Mouse (Mus musculus) layer of hippocampus, postnatal 36 days (tissue): ENCODE measurements around the gene Etl4. TPM values are rescaled to one million over a fixed set of nuclear protein-coding genes. Genes with fewer than 3 reads are reported as not detected.

Experiments used
- DNase-seq, 2 experiments: peaks; one replicate each; pipeline ENCODE4 v3.0.0; 2022
- total RNA-seq, 2 experiments: library from RNA; stranded (reverse); gene quantifications; 2 replicates each; pipeline ENCODE4 v1.2.3; 2021

The Etl4 gene
- total RNA-seq, 2 experiments from 2014 or later = 70.1 to 73.3 TPM

DNA sequence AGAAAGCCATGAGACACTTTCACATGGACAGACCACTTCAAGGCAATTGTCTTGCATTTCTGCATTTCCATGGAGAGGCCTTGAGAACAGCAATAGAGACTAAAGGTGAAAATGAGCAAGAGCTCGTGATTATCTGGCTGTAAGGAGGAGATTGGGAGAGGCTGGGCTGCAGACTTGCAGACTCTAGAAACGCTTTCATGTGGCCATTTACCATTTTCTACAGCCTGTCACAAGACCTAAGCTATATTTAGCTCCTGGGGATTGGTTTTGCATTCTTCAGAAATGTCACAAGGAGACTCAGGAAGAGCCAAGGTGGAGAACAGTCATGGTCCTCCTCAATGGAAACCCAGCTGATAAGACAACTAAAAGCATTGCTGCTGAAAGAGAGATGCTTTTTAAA lies 801.4 kb downstream of the Etl4 start:
- no peak for DNase-seq

DNA sequence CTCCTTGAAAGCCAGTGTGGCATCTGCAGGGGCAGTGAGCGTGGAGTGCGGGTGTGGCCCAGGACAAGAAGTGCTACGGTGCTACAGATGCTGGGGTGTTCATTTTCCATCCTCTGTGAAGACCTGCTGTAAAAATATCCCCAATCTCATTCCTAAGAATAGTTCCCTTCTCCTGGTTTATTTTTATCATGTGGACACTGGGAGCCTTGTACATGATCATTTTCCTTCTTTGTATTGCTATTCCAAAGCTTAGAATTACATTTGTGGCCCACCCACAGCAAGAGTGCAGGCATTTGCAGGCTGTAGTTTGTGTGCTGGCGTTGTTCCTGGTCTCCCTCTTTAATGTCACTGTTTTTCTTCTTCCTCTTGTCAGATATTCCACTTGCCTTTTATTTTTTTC lies 809.5 kb downstream of the Etl4 start:
- DNase-seq = no peak

DNA sequence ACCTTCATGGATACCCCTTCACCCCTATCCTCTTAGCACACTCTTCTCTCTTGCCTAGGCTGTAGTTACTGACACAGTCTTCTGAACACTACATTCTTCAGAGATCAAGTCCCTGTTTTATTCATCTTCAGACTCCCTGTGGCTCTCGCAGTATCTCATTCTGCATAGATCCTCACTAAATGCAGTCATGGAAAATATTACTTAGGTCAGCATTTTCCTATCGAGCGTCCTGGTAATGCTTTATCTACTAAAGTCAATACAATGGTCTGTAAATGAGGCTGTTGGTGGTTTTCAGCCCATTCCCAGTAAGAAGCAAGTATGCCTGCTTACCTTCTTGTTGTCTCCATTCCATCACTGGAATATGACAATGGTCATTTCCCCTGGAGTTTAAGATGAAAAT lies 811.5 kb downstream of the Etl4 start:
- no peak for DNase-seq

DNA sequence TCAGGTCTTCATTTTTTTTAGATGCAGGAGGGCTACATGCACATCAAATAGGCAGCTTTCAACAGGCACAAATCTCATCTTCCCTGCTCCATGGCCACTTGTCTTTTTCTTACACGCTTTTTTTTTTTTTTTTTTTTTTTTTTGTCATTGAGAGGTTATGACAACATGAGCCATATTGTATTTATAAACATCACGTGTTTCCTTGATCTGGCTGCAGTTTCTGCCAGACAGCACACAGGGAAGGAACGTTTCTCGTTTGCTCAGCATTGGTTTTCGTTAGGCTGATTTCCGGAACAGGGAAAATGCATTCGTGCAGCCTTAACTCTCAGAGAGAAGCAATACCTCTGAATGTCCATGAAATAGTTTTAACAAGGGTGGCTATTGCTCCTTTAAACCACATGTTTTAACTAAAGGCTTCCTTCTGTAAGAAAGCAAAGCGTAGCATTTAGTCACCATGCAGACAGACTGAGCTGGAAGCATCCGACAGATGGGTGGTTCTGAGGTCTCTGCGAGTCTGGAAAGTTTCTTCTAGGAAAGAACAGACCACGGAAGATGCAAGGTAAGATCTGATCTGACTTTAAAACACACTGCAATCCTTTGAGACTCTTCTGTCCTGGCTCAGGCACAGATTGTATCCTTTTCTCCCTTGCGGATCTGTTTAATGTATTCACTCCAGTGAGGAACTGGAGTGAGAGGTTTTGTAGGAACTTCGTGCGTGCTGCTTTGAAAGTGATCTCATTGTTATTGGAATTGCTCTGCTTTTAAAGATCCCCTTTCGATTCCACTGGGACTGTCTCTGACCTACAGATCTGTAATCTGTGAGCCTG lies 812.8 kb downstream of the Etl4 start:
- DNase-seq = no peak

DNA sequence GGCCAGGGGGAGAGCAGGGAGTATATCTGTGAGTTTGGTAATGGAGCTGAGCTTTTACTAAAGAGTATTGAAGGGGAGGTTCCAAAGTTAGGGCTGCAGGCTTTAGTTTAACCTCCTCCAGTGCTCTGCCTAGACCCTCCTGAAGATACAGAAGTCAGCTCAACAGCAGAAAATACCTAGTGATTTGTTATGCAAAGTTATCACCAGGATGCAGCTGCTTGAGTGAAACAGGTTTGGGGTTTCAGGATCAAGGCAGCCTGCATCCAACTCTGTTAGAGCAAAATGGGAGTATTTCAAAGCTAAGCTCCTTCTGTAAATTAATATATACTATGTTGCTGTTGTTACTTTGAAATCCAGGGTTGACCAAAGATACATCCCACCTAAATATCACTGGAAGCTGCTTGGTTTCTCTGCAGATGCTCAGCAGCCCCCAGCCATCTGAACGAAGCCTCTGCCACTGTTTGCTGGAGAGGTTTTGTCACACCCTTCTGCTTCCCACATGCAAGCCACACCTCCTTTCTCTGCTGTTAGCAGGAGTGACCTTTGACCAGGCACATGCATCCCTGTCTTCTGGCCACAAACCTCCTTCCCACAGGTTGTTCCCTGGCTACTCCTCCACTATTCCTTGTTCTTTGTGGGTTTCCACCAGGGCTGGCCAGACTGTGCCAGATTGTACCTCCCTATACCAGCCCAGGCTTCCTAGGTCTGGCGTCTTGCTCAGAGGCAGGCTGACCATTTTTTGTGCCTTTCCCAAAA lies 814.6 kb downstream of the Etl4 start:
- DNase-seq = no peak

DNA sequence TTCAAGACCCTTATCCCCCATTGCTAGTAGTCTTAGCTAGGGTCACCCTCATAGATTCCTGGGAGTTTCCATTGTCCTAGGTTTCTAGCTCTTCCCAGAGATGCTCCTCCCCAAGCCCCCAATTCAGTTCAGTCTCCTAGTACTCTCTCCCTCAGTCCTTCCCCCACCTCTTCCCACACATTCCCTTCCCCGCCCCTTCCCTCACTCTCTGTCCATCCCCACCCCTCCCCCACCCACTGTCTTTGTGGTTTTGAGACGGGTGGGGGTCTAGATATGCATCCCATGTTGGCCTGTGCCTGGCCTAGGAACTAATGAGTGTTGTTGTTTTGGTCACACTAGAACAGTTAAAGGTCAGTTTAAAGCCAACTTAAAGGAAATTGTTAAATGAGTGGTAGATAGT lies 817.4 kb downstream of the Etl4 start:
- no peak for DNase-seq

DNA sequence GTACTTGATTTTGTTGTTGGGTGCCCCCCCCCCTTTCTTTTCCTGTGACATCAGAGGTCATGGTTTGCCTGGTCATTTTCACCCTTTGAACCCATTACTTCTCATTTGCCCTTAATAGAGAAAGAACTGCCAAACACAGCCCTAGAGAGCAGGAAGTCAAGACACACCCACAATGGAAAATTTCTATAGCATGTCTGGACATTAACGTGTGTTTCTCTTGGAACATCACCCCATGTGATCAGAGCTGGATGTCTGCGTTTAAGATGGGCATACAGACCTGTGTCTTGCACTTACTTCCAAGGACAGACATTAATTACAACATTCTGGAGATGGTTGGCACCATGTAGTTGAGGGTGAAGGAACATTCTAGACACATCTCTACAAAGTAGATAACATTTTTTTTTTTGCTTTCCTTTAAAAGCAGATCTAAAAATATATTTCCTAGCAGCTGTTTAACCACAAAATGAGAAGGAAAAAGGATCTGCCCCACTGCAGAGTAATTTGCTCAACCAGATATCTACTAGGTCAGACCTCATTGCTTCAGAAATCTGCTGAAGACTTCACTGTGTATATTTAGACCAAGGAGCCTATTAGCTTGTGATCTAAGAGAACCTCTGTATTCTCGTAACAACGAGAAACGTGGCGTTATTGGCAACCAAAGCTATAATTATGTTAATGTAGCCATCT lies 818.3 kb downstream of the Etl4 start:
- DNase-seq = no peak

DNA sequence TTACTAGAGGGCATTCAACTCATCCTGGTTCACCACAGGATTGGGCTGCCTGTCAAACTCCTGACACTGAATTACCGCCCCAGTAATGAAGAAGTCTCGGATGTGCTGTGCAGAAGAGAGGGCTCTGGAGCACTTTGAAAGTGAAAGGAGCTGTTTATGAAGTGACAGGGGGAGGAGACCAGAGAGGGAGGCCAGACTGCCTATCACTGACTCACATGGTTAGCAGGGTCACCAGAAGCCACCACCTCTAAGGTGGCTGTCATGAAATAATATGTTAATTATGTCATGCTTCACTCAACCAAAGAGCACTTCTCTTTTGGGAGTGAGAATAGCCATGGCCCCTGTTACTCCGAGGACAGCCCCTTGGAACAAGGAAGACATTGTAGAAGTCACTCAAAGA lies 825.9 kb downstream of the Etl4 start:
- DNase-seq = no peak

DNA sequence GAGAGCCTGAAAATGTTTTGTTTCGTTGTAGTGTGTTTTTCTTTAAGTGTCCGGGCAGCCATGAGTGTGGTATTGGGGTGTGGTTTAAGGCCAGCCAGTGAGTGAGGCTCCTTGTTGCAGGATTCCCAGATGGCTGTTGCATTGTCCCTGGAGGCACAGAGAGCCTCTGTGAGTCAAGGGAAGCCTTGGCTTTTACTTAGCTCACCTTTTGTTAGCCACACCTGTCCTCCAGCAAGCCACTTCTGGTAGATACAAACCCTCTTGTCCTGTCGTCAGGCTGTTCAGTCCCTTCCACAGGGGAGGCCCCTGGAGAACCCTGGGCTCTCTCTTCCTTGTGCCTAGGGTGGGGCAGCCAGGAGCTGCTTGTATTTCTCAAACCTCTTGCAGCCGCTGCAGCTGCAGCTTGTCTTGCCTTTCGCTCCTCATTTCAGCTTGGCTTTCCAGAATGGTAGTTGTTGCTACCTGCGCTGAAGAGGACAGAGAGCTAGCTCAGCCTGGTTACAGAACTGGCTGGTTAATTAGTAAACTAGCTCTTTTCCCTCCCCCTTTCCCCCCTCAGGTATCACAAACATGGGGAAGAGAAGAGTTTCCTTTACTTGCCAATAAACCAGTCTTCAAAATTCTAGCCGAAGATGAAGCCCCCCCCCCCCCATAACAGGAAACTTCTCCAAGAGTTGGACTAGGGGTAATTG lies 826.9 kb downstream of the Etl4 start:
- no peak for DNase-seq

DNA sequence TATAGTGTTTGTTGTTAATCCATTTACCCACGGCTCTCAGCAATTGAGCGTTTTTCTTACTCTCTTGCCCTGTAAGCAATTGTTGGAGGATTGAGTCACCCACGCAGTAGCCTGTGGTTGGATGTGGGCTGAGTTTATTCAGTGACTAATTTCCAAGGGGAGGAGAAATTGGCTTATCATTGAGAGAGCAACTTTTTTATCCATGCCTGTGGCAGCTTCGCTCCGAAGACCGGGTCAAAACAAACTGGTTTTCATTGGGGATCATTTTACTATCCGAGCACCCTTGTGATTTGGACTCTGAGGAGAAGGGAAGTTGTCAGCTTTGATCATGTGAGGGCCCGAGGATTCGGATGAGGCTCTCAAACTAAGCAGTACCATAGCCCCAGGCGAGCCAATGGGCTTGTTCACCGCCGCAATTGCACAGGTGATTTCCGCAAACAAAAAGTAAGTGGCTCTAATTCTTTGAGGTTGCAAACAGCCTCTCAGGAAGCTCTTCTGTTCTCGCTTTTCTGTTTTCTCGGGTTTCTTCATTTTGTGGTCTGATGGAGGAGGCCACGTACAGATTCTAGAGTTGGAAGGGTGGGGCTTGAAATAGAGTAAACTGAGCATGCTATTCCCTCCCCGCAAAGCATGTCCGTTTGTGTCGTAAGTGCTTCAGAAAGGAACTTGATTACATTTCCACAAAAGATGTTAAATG lies 827.7 kb downstream of the Etl4 start:
- DNase-seq = no peak

DNA sequence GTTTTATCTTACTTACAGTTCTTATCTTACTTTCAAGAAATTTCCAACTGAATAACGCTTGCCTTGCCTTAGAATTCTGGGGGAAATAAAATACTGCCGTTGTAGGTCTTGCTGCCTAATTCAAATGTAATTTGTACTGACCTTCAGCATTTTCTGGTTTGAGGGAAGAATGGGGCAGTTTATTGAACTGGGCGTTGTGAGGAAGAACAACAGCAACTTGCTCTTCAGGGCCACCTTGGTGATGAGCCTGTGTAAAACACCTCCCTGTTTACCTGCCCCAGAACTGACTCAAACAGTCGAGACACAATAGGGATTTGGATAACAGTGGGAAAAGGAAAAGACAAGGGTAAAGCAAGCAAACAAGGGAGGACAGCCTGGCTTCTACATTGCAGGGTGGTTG lies 828.3 kb downstream of the Etl4 start:
- DNase-seq = no peak

DNA sequence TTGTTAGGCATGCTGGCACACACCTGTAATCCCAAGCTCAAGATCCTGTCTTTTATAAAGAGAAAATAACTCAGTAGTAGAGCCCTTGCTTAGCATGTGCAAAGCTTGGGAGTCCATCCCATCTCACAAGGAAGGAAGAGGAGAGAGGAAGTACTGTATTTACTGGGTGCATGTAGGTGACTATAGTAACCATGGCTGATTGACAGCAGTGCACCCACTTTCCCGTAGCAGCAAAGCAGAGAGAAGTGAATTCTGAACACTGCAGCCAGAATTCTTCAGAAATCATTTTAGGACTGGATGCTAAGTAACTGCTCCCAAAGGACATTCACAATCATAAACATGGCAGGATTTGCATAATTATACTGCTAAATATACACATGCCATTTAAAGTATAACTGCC lies 838.1 kb downstream of the Etl4 start:
- no peak for DNase-seq

DNA sequence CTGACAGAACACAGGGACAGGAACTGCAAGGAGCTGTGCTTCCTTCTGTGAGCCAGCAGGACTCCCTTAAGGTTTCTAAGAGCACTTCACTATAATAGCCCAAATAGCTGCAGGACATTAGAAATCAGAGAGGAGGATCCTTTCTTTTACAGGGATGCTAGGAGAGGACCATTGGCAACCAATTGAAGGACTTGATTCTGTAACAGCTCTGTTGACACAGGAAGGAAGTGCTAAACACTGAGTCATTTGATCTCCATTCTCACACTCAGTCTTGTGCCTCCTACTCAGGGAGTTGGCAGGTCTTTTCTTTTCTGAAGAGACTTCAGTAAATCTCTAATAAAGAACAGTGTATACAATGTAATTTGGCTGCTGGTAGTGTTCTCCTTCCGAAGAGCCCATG lies 838.9 kb downstream of the Etl4 start:
- no peak for DNase-seq

DNA sequence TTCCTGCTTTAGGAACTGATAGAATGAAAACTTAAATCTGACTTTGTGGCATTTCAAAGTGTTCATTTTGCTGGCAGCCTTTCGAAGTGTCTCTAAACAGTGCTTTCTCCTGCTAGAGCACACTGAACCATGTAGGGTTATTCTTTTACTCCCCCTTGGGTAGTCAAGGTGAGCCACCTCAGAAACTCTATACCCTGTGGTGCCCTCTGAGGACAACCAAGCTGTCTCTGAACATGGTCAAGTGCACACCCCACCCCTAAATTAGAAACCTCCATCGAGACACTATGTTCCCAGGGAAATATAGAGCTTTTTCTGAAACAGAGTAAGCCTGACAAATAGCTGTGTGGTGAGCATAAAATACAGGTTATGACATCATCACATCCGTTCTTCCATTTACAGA lies 840.1 kb downstream of the Etl4 start:
- no peak for DNase-seq

DNA sequence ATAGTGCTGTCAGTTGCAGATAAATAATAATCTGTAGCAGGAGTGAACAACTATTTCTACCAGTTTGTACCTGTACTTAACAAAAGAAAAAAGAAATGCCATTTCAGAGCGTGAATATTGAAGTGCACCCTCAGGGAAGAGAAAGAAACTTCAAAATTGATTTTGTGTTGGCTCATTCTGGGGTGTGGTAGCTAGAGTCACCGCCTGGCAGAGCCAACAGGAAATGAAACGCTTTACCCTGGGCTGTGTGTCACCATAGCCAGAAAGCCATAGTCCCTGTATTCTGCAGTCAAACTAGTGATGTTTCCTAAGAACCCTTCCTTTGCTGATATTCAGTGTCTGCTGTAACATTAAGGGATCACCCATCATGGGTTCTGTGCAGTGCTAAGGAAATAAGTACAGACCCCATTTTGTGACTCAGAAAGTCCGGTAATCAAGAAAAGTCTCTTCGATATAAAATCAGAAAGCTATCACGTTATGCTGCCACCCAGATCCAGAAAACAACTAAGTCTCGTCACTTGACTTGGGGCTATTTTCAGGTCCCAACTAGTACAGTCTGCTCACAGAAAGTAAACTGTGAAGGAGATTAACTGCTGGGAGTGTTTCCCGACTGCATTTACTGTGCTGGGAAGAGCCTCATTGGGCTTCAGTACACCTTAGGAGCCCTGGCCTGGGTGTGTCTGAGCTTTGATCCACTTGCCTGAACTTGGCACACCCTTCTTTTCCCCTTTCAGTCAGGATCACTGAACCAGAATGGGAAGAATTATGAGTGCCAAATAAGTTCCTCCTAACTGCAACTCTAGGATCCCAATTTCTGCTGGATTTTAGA lies 843.9 kb downstream of the Etl4 start:
- no peak for DNase-seq

DNA sequence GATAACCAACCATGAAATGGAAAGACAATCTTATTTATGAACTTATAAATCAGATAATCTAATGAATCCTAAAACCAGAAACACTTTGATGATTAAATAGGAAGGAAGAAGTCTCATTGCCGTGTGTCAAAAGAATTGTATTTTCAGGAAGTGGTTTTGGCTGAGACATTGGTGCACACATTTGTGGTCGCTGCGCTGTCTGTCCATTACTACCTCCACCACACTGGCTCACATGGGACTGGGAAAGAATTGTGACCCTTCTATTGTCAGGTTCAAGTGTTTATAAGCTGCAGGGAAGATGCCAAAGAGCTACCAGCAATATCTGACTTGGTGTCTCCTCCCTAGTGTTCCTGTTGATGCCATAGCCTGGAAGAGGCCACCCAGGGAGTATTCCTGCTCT lies 847.4 kb downstream of the Etl4 start:
- DNase-seq = no peak

DNA sequence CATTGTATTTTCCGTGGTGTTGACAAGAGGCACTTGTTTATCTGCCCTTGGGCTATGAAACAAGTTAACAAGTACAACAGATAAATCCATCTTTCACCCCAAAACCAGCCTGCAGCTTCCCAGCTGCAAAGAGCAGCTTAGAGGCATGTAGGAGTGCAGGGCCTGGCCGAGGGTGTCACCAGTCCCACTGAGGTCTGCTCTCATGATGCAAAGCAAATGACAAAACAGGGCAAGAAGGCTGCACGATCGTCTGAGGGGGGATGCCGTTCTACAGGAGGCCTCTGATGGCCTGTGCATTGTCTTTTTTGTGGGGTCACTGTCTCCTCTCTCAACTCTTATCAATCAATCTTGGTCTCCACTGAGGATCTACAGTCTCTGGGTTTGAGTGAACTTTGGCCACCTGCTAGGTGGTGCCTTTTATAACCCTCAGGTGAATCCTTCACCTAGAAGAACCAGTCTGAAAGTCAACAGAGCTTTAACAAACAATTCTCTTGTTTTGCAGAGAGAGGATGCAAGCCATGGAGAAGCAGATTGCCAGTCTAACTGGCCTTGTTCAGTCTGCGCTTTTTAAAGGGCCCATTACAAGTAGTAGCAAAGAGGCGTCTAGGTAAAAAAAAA lies 849.6 kb downstream of the Etl4 start:
- no peak for DNase-seq

DNA sequence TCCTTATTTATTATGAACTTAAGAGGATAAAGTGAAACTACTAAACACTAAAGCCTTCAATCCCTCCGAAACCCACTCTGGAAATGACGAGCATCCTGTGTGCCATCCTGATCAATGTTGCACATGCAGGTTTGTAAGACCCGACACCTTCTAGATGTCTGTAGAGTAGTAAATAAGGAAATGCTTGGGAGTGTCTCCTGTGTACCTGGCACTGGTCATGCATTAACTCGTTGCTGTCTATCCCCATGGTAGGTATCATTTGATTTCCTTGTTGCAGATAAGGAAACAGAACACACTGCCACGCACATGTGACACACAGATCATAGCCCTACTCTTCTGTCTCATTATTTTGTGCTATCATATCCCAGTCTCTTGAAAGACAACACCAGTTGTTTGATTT lies 851.7 kb downstream of the Etl4 start:
- DNase-seq = no peak

DNA sequence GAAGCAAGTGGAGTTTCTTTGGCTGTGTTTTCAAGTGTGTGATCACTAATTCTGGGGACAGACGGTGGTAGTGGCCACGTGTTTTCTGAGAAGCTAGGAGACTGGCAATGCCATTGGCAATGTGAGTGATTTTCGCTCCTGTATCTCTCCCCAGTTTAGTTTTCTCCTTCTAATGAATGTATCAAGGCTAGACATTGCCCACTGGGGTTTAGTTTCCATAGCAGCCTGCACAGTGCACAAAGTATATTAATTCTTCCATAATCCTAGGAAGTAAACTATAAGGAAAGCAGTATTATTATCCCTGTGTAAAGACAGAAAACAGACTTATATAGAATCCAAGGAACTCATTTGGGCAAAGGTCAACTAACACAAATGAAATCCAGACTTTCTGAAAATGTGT lies 852.2 kb downstream of the Etl4 start:
- no peak for DNase-seq

DNA sequence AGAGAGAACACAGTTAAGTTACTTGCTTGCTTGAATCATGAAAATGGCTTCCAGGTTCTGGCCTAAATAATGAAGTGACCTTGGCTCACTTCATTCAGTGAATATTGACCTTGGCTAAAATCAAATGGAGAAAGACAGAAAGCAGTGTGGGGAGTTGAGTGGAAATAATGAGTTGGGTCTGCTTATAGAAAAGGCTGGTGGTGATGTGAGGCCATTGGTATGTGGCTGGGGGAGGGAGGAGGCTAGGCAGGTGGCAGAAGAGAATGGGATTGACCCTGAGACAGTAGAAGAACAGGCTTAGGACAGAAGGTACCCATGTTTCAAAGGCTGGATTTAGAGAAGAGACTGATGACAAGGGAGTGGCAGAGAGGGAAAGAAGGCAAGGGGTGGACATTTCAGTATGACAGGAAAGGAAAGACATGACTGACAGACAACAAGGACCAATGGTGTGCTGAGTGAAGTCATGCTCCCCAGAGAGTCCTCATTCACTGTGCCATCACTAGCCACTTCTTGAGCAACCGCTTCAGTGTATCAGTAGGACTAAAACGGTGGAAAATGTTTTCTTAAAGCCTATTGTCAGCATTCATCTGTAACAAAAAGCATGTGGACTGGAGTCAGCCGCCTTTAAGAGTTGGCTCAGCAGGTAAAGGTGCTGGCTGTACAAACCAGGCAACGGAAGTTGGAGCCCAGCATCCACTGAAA lies 854.1 kb downstream of the Etl4 start:
- no peak for DNase-seq
